8 mouse cellular contexts compared by ENCODE assay signal in the genomic region with DNA sequence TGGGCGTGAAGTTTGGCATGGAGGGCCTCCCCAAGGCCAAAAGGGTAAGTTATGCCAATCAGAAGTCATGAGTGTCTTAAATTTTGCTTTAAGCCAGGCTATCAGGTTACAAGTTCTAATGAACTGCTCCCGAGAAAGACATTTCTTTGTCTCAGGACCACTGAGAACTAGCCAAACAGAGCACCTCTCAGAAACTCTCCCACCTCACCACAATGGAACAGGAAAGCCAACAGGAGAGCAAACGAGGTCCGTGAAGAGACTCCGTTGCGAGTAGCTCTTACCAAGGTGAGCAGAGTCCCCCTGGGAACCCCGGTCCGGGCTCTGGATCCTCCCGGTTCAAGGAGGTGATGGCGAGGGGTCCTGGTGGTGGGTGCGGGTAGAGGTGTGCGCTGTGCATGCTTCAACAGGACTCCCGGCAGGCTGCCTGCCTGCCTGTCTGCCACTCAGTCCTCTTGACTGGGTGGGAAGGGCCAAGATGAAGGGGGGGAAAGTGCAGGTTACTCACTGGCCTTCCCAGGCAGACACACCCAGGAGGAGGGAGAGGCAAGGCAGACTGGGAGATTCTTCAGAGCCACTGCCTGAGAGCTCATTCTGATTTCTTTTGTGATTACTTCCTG.
DNase-seq lines count a peak whose midpoint lies in the region; ATAC-seq and TF ChIP-seq lines count a peak whose summit lies in the region.
"Had no signal": no experiment of that assay in that cellular context is flagged by ENCODE, and none has a peak within 500 bp of the region (broad histone marks: within the 10 kb centered on the region; RNA-seq: fewer than 3 reads in every experiment).

No protein-coding gene starts in this region.

- WGBS in hindbrain, embryonic 14.5 days = 12% methylated on average over 13 of the region's 13 CpGs

- H3K9ac ChIP-seq in hindbrain, embryonic 14.5 days = no peak overlapping the region
- H3K9ac ChIP-seq: liver, embryonic 13.5 days had no signal

- H3K36me3 ChIP-seq in E14TG2a.4 (ENCODE audit: insufficient read depth, low read length) = peaks cover 27% of the 10 kb centered on the region
- H3K36me3 ChIP-seq in hindbrain, embryonic 14.5 days (replicated peaks; ENCODE audit: control insufficient read depth, insufficient read depth) = no peaks in the 10 kb centered on the region
- H3K36me3 ChIP-seq: liver, embryonic 13.5 days had no signal

- H3K4me3 ChIP-seq in E14TG2a.4 (replicated peaks; ENCODE audit: low read length) = peak overlapping the region; percentile 82
- H3K4me3 ChIP-seq in hindbrain, embryonic 14.5 days (replicated peaks; ENCODE audit: low read length) = no peak overlapping the region
- H3K4me3 ChIP-seq: liver, embryonic 13.5 days had no signal

- H3K4me2 ChIP-seq in hindbrain, embryonic 14.5 days (replicated peaks) = peak overlapping the region; percentile 26; the same call in 1 of the 2 replicates
- H3K4me2 ChIP-seq: liver, embryonic 13.5 days had no signal

- TF ChIP-seq CTCF in E14TG2a.4 (conservative IDR thresholded peaks at IDR 0.05; ENCODE audit: low read length) = no peak

- no peak for ATAC-seq in hindbrain, embryonic 14.5 days (ENCODE audit: low FRiP score)

- peak; percentile 95 for DNase-seq in R1 (ENCODE audit: low read depth, low spot score)
- DNase-seq in hindbrain, embryonic 14.5 days (ENCODE audit: low spot score) = no peak
- DNase-seq in lung, postnatal 4 days = peak; percentile 43 to 63
- no peak for DNase-seq in right cerebral cortex, postnatal 4 days
- no peak for DNase-seq in right cerebral cortex, postnatal 25 days
- DNase-seq in adrenal gland, postnatal 14 days = no peak
- DNase-seq: liver, embryonic 13.5 days had no signal

- peaks cover 67% of the 10 kb centered on the region for H3K4me1 ChIP-seq in E14TG2a.4 (replicated peaks; ENCODE audit: low read depth, low read length)
- peaks cover 32% of the 10 kb centered on the region for H3K4me1 ChIP-seq in hindbrain, embryonic 14.5 days (replicated peaks; ENCODE audit: control insufficient read depth, insufficient read depth, low read length)

- no peaks in the 10 kb centered on the region for H3K9me3 ChIP-seq in E14TG2a.4 (ENCODE audit: low read length)
- no peaks in the 10 kb centered on the region for H3K9me3 ChIP-seq in hindbrain, embryonic 14.5 days (ENCODE audit: control insufficient read depth, low read length)
- H3K9me3 ChIP-seq: liver, embryonic 13.5 days had no signal

- H3K27ac ChIP-seq in hindbrain, embryonic 14.5 days = 0 out of 2 replicates have a peak overlapping the region, but pooled peaks have one; percentile 68
- H3K27ac ChIP-seq: liver, embryonic 13.5 days had no signal

- H3K27me3 ChIP-seq in E14TG2a.4 (ENCODE audit: insufficient read depth, low read length) = no peaks in the 10 kb centered on the region
- H3K27me3 ChIP-seq in hindbrain, embryonic 14.5 days (ENCODE audit: control insufficient read depth, insufficient read depth, low read length) = no peaks in the 10 kb centered on the region
- H3K27me3 ChIP-seq: liver, embryonic 13.5 days had no signal

Comparison
In these comparisons a context has a peak if more than half of its experiments do, and no peak if none do; other contexts are left out.
1. DNase-seq: peak in R1 (single experiment) and lung, postnatal 4 days (2 of 2); none in hindbrain, embryonic 14.5 days (single experiment), right cerebral cortex, postnatal 4 days (single experiment), right cerebral cortex, postnatal 25 days (single experiment) and adrenal gland, postnatal 14 days (single experiment).